Mouse (Mus musculus) embryonic facial prominence, embryonic 13.5 days (tissue): ENCODE results near the gene Nt5c2. TPM values are rescaled to one million over a fixed set of nuclear protein-coding genes. Genes with fewer than 3 reads are reported as not detected.

ENCODE experiments used
- ATAC-seq: fragments of 200-750 bp; cut with Nextera tagmentation; 2 replicates; pipeline ENCODE4 v1.8.0; 2017; ENCODE audit warnings: low read depth; ENCODE audit not compliant: insufficient number of reproducible peaks, insufficient read depth, low FRiP score, low TSS enrichment
- H3K27ac ChIP-seq: fragments of 300-500 bp; sonication (generic); 2 replicates; pipeline ENCODE4 v1.5.1; 2015; ENCODE audit warnings: moderate library complexity, mild to moderate bottlenecking, inconsistent platforms
- H3K27me3 ChIP-seq: fragments of 300-500 bp; sonication (generic); 2 replicates; pipeline ENCODE4 v1.6.1; 2015; ENCODE audit warnings: mild to moderate bottlenecking, inconsistent platforms
- H3K36me3 ChIP-seq: fragments of 300-500 bp; sonication (generic); 2 replicates; pipeline ENCODE4 v1.6.1; 2015; ENCODE audit warnings: mild to moderate bottlenecking, inconsistent platforms
- H3K4me1 ChIP-seq: fragments of 300-500 bp; sonication (generic); 2 replicates; pipeline ENCODE4 v1.6.1; 2015; ENCODE audit warnings: inconsistent platforms
- H3K4me2 ChIP-seq: fragments of 300-500 bp; sonication (generic); 2 replicates; pipeline ENCODE4 v1.6.1; 2015; ENCODE audit warnings: moderate library complexity, mild to moderate bottlenecking, inconsistent platforms
- H3K4me3 ChIP-seq: fragments of 300-500 bp; sonication (generic); 2 replicates; pipeline ENCODE4 v1.5.1; 2015; ENCODE audit warnings: mild to moderate bottlenecking, inconsistent platforms
- H3K9ac ChIP-seq: fragments of 300-500 bp; sonication (generic); 2 replicates; pipeline ENCODE4 v1.6.1; 2015; ENCODE audit warnings: mild to moderate bottlenecking, inconsistent platforms
- H3K9me3 ChIP-seq: fragments of 300-500 bp; sonication (generic); 2 replicates; pipeline ENCODE4 v1.6.1; 2016; ENCODE audit warnings: inconsistent platforms
- WGBS: fragments of 180-500 bp; shearing (Covaris S2); methylation state at CpG from one replicate; pipeline ENCODE4 v1.1.7; 2015; ENCODE audit warnings: mixed read lengths; 5-methylcytosine and 5-hydroxymethylcytosine counted together
- polyA plus RNA-seq: library from polyadenylated mRNA; unstranded; fragments of >200 nt; fragmentation: Nextera tagmentation; extraction: Ambion mirVana; gene quantifications from 2 replicates; pipeline ENCODE4 v1.2.1, GENCODE M21; 2015

The Nt5c2 gene
- polyA plus RNA-seq, 1 experiment from 2014 or later, result 77.3 TPM

GRCm38 (mm10) chr19:47036596-47036995, 21.6 kb upstream of the Nt5c2 start:
- Histone ChIP-seq H3K4me3 (no peak overlapping the region), H3K27me3 (no peaks in the 10 kb centered on the region), H3K4me2 (no peak overlapping the region), H3K9me3 (no peaks in the 10 kb centered on the region), H3K27ac (no peak overlapping the region), H3K36me3 (peaks cover 68% of the 10 kb centered on the region), H3K9ac (no peak overlapping the region), H3K4me1 (no peaks in the 10 kb centered on the region)
- WGBS, result 85% methylated on average over 3 of the region's 3 CpGs
- no peak for ATAC-seq

- no peaks in the 10 kb centered on the region for H3K4me1 ChIP-seq
- H3K36me3 ChIP-seq, result peaks cover 53% of the 10 kb centered on the region
- no peak overlapping the region for H3K27ac ChIP-seq
- no peak for ATAC-seq
- H3K27me3 ChIP-seq, result no peaks in the 10 kb centered on the region
- H3K4me3 ChIP-seq, result no peak overlapping the region
- no peak overlapping the region for H3K4me2 ChIP-seq
- no peaks in the 10 kb centered on the region for H3K9me3 ChIP-seq
- no peak overlapping the region for H3K9ac ChIP-seq
- WGBS, result 92% methylated on average over 4 of the region's 4 CpGs
Observed at GRCm38 (mm10) chr19:47034916-47035315, 20.0 kb upstream of the Nt5c2 start.

- no peak overlapping the region for H3K4me2 ChIP-seq
- ATAC-seq, result no peak
- 80% methylated on average over 6 of the region's 6 CpGs for WGBS
- H3K4me1 ChIP-seq, result no peaks in the 10 kb centered on the region
- H3K27ac ChIP-seq, result no peak overlapping the region
- peaks cover 30% of the 10 kb centered on the region for H3K36me3 ChIP-seq
- H3K4me3 ChIP-seq, result no peak overlapping the region
- no peaks in the 10 kb centered on the region for H3K9me3 ChIP-seq
- no peaks in the 10 kb centered on the region for H3K27me3 ChIP-seq
- no peak overlapping the region for H3K9ac ChIP-seq
Observed at GRCm38 (mm10) chr19:47031770-47032169, 16.8 kb upstream of the Nt5c2 start.

- Histone ChIP-seq H3K4me3 (no peak overlapping the region), H3K36me3 (peaks cover 18% of the 10 kb centered on the region), H3K9ac (no peak overlapping the region), H3K9me3 (no peaks in the 10 kb centered on the region), H3K27ac (no peak overlapping the region), H3K4me2 (no peak overlapping the region), H3K4me1 (no peaks in the 10 kb centered on the region), H3K27me3 (no peaks in the 10 kb centered on the region)
- ATAC-seq, result no peak
- 79% methylated on average over 9 of the region's 9 CpGs for WGBS
Observed at GRCm38 (mm10) chr19:47029796-47030195, 14.8 kb upstream of the Nt5c2 start.

GRCm38 (mm10) chr19:47026513-47026912, 11.6 kb upstream of the Nt5c2 start:
- no peak overlapping the region for H3K4me2 ChIP-seq
- H3K4me3 ChIP-seq, result no peak overlapping the region
- 82% methylated on average over 4 of the region's 4 CpGs for WGBS
- H3K9me3 ChIP-seq, result no peaks in the 10 kb centered on the region
- H3K36me3 ChIP-seq, result no peaks in the 10 kb centered on the region
- no peak overlapping the region for H3K9ac ChIP-seq
- H3K27me3 ChIP-seq, result no peaks in the 10 kb centered on the region
- no peak overlapping the region for H3K27ac ChIP-seq
- no peaks in the 10 kb centered on the region for H3K4me1 ChIP-seq
- no peak for ATAC-seq

- no peak overlapping the region for H3K27ac ChIP-seq
- H3K9me3 ChIP-seq, result no peaks in the 10 kb centered on the region
- H3K27me3 ChIP-seq, result no peaks in the 10 kb centered on the region
- H3K36me3 ChIP-seq, result no peaks in the 10 kb centered on the region
- H3K4me2 ChIP-seq, result no peak overlapping the region
- no peak for ATAC-seq
- H3K9ac ChIP-seq, result no peak overlapping the region
- H3K4me1 ChIP-seq, result no peaks in the 10 kb centered on the region
- WGBS, result 80% methylated on average over 10 of the region's 10 CpGs
- no peak overlapping the region for H3K4me3 ChIP-seq
Observed at GRCm38 (mm10) chr19:47024954-47025353, 10.0 kb upstream of the Nt5c2 start.

GRCm38 (mm10) chr19:47023546-47023945, 8.6 kb upstream of the Nt5c2 start:
- Histone ChIP-seq H3K9me3 (no peaks in the 10 kb centered on the region), H3K4me1 (no peaks in the 10 kb centered on the region), H3K9ac (no peak overlapping the region), H3K4me3 (no peak overlapping the region), H3K27ac (no peak overlapping the region), H3K27me3 (peaks cover 8% of the 10 kb centered on the region), H3K36me3 (no peaks in the 10 kb centered on the region), H3K4me2 (no peak overlapping the region)
- 87% methylated on average over 13 of the region's 13 CpGs for WGBS
- no peak for ATAC-seq

- 90% methylated on average over 4 of the region's 4 CpGs for WGBS
- Histone ChIP-seq H3K9ac (no peak overlapping the region), H3K27me3 (peaks cover 17% of the 10 kb centered on the region), H3K4me3 (no peak overlapping the region), H3K36me3 (no peaks in the 10 kb centered on the region), H3K27ac (no peak overlapping the region), H3K4me1 (no peaks in the 10 kb centered on the region), H3K9me3 (no peaks in the 10 kb centered on the region), H3K4me2 (no peak overlapping the region)
- ATAC-seq, result no peak
Observed at GRCm38 (mm10) chr19:47022709-47023108, 7.8 kb upstream of the Nt5c2 start.

- H3K4me3 ChIP-seq, result no peak overlapping the region
- no peaks in the 10 kb centered on the region for H3K36me3 ChIP-seq
- no peak overlapping the region for H3K27ac ChIP-seq
- WGBS, result 21% methylated on average over 6 of the region's 6 CpGs
- H3K27me3 ChIP-seq, result peaks cover 46% of the 10 kb centered on the region
- H3K4me2 ChIP-seq, result 0 out of 2 replicates have a peak overlapping the region, but pooled peaks have one; percentile 5
- H3K4me1 ChIP-seq, result peaks cover 15% of the 10 kb centered on the region
- no peaks in the 10 kb centered on the region for H3K9me3 ChIP-seq
- no peak for ATAC-seq
- no peak overlapping the region for H3K9ac ChIP-seq
Observed at GRCm38 (mm10) chr19:47019326-47019725, 4.4 kb upstream of the Nt5c2 start.

- ATAC-seq, result no peak
- Histone ChIP-seq H3K27me3 (peaks cover 56% of the 10 kb centered on the region), H3K4me2 (no peak overlapping the region), H3K9me3 (no peaks in the 10 kb centered on the region), H3K27ac (no peak overlapping the region), H3K4me1 (peaks cover 19% of the 10 kb centered on the region), H3K9ac (no peak overlapping the region), H3K4me3 (no peak overlapping the region), H3K36me3 (no peaks in the 10 kb centered on the region)
- 41% methylated on average over 2 of the region's 2 CpGs for WGBS
Observed at GRCm38 (mm10) chr19:47018330-47018729, 3.4 kb upstream of the Nt5c2 start.

GRCm38 (mm10) chr19:47017831-47018230, 2.9 kb upstream of the Nt5c2 start:
- no peak overlapping the region for H3K4me3 ChIP-seq
- H3K27ac ChIP-seq, result no peak overlapping the region
- 6% methylated on average over 3 of the region's 3 CpGs for WGBS
- H3K36me3 ChIP-seq, result no peaks in the 10 kb centered on the region
- no peaks in the 10 kb centered on the region for H3K9me3 ChIP-seq
- peaks cover 19% of the 10 kb centered on the region for H3K4me1 ChIP-seq
- H3K27me3 ChIP-seq, result peaks cover 61% of the 10 kb centered on the region
- no peak for ATAC-seq
- no peak overlapping the region for H3K4me2 ChIP-seq
- H3K9ac ChIP-seq, result no peak overlapping the region

- no peaks in the 10 kb centered on the region for H3K36me3 ChIP-seq
- peaks cover 19% of the 10 kb centered on the region for H3K4me1 ChIP-seq
- H3K9ac ChIP-seq, result no peak overlapping the region
- ATAC-seq, result no peak
- H3K9me3 ChIP-seq, result no peaks in the 10 kb centered on the region
- no peak overlapping the region for H3K4me2 ChIP-seq
- peaks cover 75% of the 10 kb centered on the region for H3K27me3 ChIP-seq
- WGBS, result under 1% methylated on average over 15 of the region's 15 CpGs
- no peak overlapping the region for H3K27ac ChIP-seq
- no peak overlapping the region for H3K4me3 ChIP-seq
Observed at GRCm38 (mm10) chr19:47016487-47016886, 1.5 kb upstream of the Nt5c2 start.

- no peaks in the 10 kb centered on the region for H3K36me3 ChIP-seq
- no peaks in the 10 kb centered on the region for H3K9me3 ChIP-seq
- peaks cover 19% of the 10 kb centered on the region for H3K4me1 ChIP-seq
- 1% methylated on average over 9 of the region's 9 CpGs for WGBS
- no peak overlapping the region for H3K9ac ChIP-seq
- peaks cover 80% of the 10 kb centered on the region for H3K27me3 ChIP-seq
- peak overlapping the region; percentile 56 for H3K4me3 ChIP-seq
- H3K27ac ChIP-seq, result no peak overlapping the region
- no peak for ATAC-seq
- H3K4me2 ChIP-seq, result peak overlapping the region; percentile 96
Observed at GRCm38 (mm10) chr19:47015965-47016364, 1.0 kb upstream of the Nt5c2 start.
